Mouse (Mus musculus): ENCODE data around the gene Arhgap23. TPM values are rescaled to one million over a fixed set of nuclear protein-coding genes. Genes with fewer than 3 reads are reported as not detected.

Arhgap23 gene
- total and polyA plus RNA-seq, 2 experiments from 2014 or later = 9.6 to 80.2 TPM

DNA sequence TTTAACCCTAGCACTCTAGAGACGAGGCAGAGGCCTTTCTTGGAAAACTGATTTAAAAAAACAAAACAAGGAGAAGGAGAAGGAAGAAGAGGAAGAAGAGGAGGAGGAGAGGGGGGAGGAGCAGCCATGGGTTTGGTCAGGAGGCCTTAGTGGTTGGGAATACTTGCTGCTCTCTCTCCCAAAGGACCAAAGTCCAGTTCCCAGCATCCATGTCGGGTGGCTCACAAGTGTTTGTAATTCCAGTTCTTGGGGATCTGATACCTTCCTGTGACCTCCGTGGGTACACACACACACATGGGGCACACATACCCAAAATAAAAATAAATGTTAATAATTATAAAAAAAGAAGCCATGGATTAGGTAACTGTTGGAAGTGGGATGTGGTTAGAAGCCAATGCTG, 35.3 kb upstream of the Arhgap23 start:
- peaks cover 41% of the 10 kb centered on the region for H3K36me3 ChIP-seq (ENCODE audit: insufficient read depth, low read length)
- H3K4me3 ChIP-seq (ENCODE audit: low read depth, low read length) = no peak overlapping the region
- 82% methylated on average over 3 of the region's 3 CpGs for WGBS
- DNase-seq (ENCODE audit: low spot score) (no peak), ATAC-seq (ENCODE audit: low FRiP score) (no peak)
- no peaks in the 10 kb centered on the region for H3K9me3 ChIP-seq (ENCODE audit: low read length)
- TF ChIP-seq CTCF (IDR thresholded peaks at IDR 0.05) = no peak
- no peaks in the 10 kb centered on the region for H3K27me3 ChIP-seq (ENCODE audit: insufficient read depth, low read length)
- H3K4me2 ChIP-seq (ENCODE audit: low read depth, low read length, poor library complexity, severe bottlenecking) = no peak overlapping the region
- H3K27ac ChIP-seq (ENCODE audit: low read depth, low read length) = no peak overlapping the region
- H3K4me1 ChIP-seq (ENCODE audit: insufficient read depth, low read length) = no peaks in the 10 kb centered on the region
- H3K9ac ChIP-seq (replicated peaks; ENCODE audit: low read length, poor library complexity, severe bottlenecking) = no peak overlapping the region

- H3K27ac ChIP-seq (ENCODE audit: low read depth, low read length) = no peak overlapping the region
- no peak overlapping the region for H3K4me2 ChIP-seq (ENCODE audit: low read depth, low read length, poor library complexity, severe bottlenecking)
- H3K36me3 ChIP-seq (ENCODE audit: insufficient read depth, low read length) = peaks cover 24% of the 10 kb centered on the region
- no peak overlapping the region for H3K9ac ChIP-seq (replicated peaks; ENCODE audit: low read length, poor library complexity, severe bottlenecking)
- ATAC-seq (ENCODE audit: low FRiP score) (no peak), DNase-seq (ENCODE audit: low spot score) (no peak)
- no peaks in the 10 kb centered on the region for H3K9me3 ChIP-seq (ENCODE audit: low read length)
- 93% methylated on average over 2 of the region's 2 CpGs for WGBS
- no peak overlapping the region for H3K4me3 ChIP-seq (ENCODE audit: low read depth, low read length)
- no peaks in the 10 kb centered on the region for H3K4me1 ChIP-seq (ENCODE audit: insufficient read depth, low read length)
- no peaks in the 10 kb centered on the region for H3K27me3 ChIP-seq (ENCODE audit: insufficient read depth, low read length)
- TF ChIP-seq CTCF (IDR thresholded peaks at IDR 0.05) = no peak
Observed at GRCm38 (mm10) chr11:97383017-97383416, 32.3 kb upstream of the Arhgap23 start.

- Histone ChIP-seq H3K27ac (ENCODE audit: low read depth, low read length) (no peak overlapping the region), H3K4me1 (ENCODE audit: insufficient read depth, low read length) (no peaks in the 10 kb centered on the region), H3K9ac (replicated peaks; ENCODE audit: low read length, poor library complexity, severe bottlenecking) (no peak overlapping the region), H3K4me3 (ENCODE audit: low read depth, low read length) (no peak overlapping the region), H3K4me2 (ENCODE audit: low read depth, low read length, poor library complexity, severe bottlenecking) (no peak overlapping the region), H3K9me3 (ENCODE audit: low read length) (no peaks in the 10 kb centered on the region), H3K36me3 (ENCODE audit: insufficient read depth, low read length) (peaks cover 21% of the 10 kb centered on the region), H3K27me3 (ENCODE audit: insufficient read depth, low read length) (no peaks in the 10 kb centered on the region)
- 63% methylated on average over 2 of the region's 2 CpGs for WGBS
- no peak for ATAC-seq (ENCODE audit: low FRiP score)
- DNase-seq (ENCODE audit: low spot score) = no peak
- no peak for TF ChIP-seq CTCF (IDR thresholded peaks at IDR 0.05)
Observed at GRCm38 (mm10) chr11:97383764-97384163, 31.6 kb upstream of the Arhgap23 start.

GRCm38 (mm10) chr11:97387811-97388210, 27.5 kb upstream of the Arhgap23 start:
- no peak for TF ChIP-seq CTCF (IDR thresholded peaks at IDR 0.05)
- WGBS = 95% methylated on average over 2 of the region's 2 CpGs
- H3K9ac ChIP-seq (replicated peaks; ENCODE audit: low read length, poor library complexity, severe bottlenecking) = no peak overlapping the region
- H3K4me2 ChIP-seq (ENCODE audit: low read depth, low read length, poor library complexity, severe bottlenecking) = no peak overlapping the region
- H3K4me3 ChIP-seq (ENCODE audit: low read depth, low read length) = no peak overlapping the region
- DNase-seq (ENCODE audit: low spot score) = no peak
- ATAC-seq (ENCODE audit: low FRiP score) = no peak
- H3K9me3 ChIP-seq (ENCODE audit: low read length) = no peaks in the 10 kb centered on the region
- H3K36me3 ChIP-seq (ENCODE audit: insufficient read depth, low read length) = peaks cover 51% of the 10 kb centered on the region
- no peaks in the 10 kb centered on the region for H3K4me1 ChIP-seq (ENCODE audit: insufficient read depth, low read length)
- no peaks in the 10 kb centered on the region for H3K27me3 ChIP-seq (ENCODE audit: insufficient read depth, low read length)
- no peak overlapping the region for H3K27ac ChIP-seq (ENCODE audit: low read depth, low read length)

DNA sequence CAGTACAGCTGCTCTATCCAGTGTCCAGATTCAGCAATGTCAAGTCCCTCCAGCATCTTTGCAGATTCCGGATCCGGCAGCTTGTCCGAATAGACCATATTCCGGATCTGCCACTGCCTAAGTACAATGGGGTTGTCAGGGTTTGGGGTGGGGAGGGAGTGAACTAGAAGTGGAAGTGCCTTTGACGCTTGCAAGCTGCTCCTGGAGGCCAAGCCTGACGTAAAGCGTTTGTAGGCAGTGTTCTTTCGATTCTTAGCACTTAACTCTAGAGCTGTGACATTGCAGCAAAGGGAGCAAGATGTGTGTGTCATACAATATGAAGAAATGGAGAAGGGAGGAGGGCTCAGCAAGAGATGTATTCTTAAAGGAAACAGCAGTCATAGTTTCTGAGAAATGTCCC, 26.2 kb upstream of the Arhgap23 start:
- DNase-seq (ENCODE audit: low spot score) = no peak
- Histone ChIP-seq H3K4me2 (ENCODE audit: low read depth, low read length, poor library complexity, severe bottlenecking) (no peak overlapping the region), H3K27ac (ENCODE audit: low read depth, low read length) (no peak overlapping the region), H3K4me3 (ENCODE audit: low read depth, low read length) (no peak overlapping the region), H3K4me1 (ENCODE audit: insufficient read depth, low read length) (no peaks in the 10 kb centered on the region), H3K36me3 (ENCODE audit: insufficient read depth, low read length) (peaks cover 56% of the 10 kb centered on the region), H3K27me3 (ENCODE audit: insufficient read depth, low read length) (no peaks in the 10 kb centered on the region), H3K9me3 (ENCODE audit: low read length) (no peaks in the 10 kb centered on the region), H3K9ac (replicated peaks; ENCODE audit: low read length, poor library complexity, severe bottlenecking) (no peak overlapping the region)
- WGBS = 88% methylated on average over 8 of the region's 8 CpGs
- no peak for ATAC-seq (ENCODE audit: low FRiP score)
- no peak for TF ChIP-seq CTCF (IDR thresholded peaks at IDR 0.05)

GRCm38 (mm10) chr11:97393658-97394057, 21.7 kb upstream of the Arhgap23 start:
- H3K27me3 ChIP-seq (ENCODE audit: insufficient read depth, low read length) = no peaks in the 10 kb centered on the region
- 73% methylated on average over 11 of the region's 11 CpGs for WGBS
- DNase-seq (ENCODE audit: low spot score) (no peak), ATAC-seq (ENCODE audit: low FRiP score) (no peak)
- TF ChIP-seq CTCF (IDR thresholded peaks at IDR 0.05) = no peak
- H3K9ac ChIP-seq (replicated peaks; ENCODE audit: low read length, poor library complexity, severe bottlenecking) = no peak overlapping the region
- H3K4me1 ChIP-seq (ENCODE audit: insufficient read depth, low read length) = no peaks in the 10 kb centered on the region
- H3K27ac ChIP-seq (ENCODE audit: low read depth, low read length) = no peak overlapping the region
- no peak overlapping the region for H3K4me2 ChIP-seq (ENCODE audit: low read depth, low read length, poor library complexity, severe bottlenecking)
- no peak overlapping the region for H3K4me3 ChIP-seq (ENCODE audit: low read depth, low read length)
- peaks cover 69% of the 10 kb centered on the region for H3K36me3 ChIP-seq (ENCODE audit: insufficient read depth, low read length)
- no peaks in the 10 kb centered on the region for H3K9me3 ChIP-seq (ENCODE audit: low read length)
